Mouse (Mus musculus) monocyte, adult 2 months (primary cell): ENCODE measurements around the gene Tspan33.
"Not testable (repeated sequence)": the region's sequence is repeated elsewhere in the genome, so short reads cannot be mapped to it uniquely, and the experiment has no call there.

Experiments
- DNase-seq, 2 experiments: peaks; one replicate each; pipeline ENCODE4 v3.0.0; 2022; ENCODE audit warnings: low spot score in 2 of 2, low read depth in 1 of 2

The Tspan33 gene

DNA sequence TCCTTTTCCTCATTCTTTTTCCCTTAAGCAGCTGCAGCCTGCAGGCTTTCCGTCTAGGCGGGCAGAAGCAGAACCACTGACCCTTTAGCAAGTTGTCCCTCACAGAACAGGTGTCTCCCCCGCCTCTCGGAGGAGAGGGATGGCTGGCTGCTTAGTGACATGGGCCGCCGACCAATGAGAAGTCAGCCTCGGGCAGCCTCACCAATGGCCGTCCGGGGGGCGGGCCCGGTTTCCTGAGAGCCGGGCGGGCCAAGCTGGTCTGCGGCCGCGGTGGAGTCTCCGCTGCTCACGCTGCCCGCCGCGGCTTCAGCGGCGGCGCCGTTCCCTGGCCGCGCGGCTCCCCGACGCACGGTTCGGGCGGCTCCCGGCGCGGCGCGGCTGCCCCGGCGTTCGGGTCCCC is at the start of gene Tspan33:
Gene Tspan33 (plus strand): TSS at position 270 of the 400 bp plus-strand sequence.
- peak; percentile 44 to 74 for DNase-seq

DNA sequence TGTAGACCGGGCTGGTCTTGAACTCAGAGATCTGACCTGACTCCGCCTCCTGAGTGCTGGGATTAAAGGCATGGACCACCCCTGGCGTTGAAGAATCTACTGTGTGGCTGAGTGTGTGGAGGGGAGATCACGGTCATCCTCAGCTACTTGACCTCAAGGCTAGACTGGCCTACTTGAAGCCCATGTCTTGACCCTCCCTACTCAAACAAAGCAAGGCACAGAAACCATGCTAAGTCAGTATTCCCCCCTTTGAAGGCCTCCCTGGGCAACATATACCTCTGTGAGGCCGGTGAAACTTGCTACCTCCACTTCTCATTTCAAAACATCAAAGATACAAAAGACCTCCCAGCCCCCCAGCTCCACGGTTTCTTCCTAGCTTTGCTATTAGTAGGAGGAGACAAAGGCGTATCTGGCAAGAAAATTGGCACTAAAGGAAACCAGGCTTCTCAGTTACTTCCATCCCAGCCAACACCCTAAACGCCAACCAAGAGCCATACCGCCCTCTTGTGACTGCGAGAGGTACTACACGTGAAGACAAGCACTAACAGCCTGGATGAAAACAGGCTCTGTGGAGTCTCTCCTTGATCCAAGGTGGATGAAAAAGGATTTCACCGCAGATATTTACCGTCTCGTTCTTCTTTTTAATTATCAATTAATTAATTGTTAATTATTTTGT is 44.4 kb upstream of the Tspan33 start:
- DNase-seq, result peak; percentile 57 to 76

- DNase-seq, result no peak
Observed at GRCm38 (mm10) chr6:29650170-29650549, 43.9 kb upstream of the Tspan33 start.

GRCm38 (mm10) chr6:29653271-29653670 is 40.8 kb upstream of the Tspan33 start:
- DNase-seq, result no peak

DNA sequence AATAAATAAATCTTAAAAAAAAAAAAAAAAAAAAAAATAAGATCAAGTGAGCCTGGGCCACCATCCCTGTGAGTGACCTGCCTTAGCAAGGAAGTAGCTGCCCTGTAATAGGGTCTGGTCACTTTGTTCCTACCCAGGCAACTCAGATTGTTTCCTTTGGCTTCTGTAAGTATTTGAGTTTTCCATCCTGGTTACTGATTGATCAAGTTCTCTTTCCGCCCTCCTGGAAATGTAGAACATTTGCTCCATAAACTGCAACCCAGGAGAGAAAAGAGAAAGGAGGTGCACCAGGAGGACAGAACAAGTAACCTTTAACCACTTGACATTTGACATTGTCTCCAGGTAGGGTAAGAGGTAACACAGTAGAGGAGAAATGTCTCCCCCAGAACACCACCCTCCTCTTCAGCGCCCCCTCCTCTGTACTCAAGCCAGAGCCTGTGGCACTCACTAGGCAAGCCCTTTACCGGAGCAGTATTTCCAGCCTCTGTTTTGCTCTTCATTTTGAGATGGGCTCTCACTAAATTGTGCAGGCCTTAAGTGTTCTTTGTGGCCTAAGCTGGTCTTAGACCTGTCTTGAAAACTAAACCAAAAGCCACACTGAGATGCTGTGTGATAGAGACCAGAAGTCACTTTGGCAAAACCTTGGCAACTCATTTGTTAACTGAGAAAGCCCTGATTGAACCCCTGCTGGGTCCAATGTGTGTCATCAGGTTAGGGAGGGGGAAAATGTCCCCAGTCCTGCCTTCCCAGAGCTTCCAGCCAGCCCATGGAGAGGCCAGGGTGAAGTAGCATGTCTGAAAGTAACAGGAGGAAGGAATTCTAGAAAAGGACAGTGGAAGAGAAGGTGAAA is 35.2 kb upstream of the Tspan33 start:
- DNase-seq, result no peak

DNA sequence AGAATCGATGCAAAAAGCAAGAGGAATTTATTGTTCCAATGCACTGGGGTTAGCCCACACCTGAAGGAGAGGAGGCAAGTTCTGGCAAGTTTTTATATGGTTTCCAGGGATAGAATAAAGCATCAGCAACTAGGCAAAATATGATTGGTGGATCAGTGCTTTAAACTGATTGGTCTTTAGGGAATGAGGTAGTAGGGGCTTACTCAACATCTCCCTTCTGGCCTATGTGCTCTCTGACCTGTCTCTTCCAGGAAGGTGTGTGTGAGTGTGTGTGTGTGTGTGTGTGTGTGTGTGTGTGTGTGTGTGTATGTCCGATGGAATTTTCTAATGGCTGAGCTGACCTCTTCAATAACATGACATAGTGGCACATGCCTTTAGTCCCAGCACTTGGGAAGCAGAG is 34.1 kb upstream of the Tspan33 start:
- DNase-seq, result no peak

DNA sequence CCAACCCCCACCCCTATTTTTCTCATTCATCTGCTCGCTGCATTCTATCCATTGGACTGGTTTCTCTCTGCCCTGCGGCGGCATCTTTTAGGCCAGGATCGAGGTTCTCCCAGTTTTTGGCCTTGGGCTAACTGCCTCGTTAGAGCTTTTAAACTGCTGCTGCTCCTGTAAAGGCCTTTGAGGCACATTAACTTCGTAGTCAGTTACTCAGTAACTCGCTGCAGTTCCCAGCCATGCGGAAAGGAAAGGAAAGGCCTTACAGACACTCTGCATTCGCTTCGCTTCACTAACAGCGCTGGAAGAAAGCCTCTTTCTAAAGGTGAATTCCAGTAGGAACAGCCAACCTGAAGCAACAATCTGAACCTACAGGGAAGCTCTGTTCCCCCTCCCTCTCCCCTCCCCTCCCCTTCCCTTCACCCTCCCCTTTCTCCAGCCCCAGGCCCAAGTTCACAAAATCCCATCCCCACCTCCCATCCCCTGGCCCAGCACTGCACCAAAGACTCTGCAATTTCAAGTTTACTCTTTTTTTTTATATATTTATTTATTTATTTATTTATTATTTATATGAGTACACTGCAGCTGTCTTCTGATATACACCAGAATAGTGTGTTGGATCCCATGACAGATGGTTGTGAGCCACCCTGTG is 33.2 kb upstream of the Tspan33 start:
- DNase-seq, result no peak

DNA sequence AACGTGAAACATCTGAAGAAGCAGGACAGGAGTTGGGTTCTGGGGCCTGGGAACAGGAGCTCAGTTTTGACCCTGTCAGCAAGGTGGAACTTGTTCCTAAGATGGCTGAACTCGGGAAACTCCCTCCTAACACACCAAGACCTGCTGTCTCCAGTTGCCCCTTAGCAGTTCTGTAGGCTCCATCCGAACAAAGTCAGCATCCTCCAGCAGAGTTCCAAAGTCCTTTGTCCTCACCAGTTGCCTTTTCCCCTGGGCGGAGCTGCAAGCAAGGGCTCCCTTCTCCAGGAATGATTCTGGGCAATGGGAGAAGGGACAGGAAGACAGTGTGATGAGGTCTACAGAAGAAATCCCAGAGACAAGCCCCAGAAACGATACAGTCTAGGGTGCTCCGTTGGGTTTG is 26.8 kb upstream of the Tspan33 start:
- DNase-seq, result no peak

- no peak for DNase-seq
Observed at GRCm38 (mm10) chr6:29671741-29672140, 22.3 kb upstream of the Tspan33 start.

DNA sequence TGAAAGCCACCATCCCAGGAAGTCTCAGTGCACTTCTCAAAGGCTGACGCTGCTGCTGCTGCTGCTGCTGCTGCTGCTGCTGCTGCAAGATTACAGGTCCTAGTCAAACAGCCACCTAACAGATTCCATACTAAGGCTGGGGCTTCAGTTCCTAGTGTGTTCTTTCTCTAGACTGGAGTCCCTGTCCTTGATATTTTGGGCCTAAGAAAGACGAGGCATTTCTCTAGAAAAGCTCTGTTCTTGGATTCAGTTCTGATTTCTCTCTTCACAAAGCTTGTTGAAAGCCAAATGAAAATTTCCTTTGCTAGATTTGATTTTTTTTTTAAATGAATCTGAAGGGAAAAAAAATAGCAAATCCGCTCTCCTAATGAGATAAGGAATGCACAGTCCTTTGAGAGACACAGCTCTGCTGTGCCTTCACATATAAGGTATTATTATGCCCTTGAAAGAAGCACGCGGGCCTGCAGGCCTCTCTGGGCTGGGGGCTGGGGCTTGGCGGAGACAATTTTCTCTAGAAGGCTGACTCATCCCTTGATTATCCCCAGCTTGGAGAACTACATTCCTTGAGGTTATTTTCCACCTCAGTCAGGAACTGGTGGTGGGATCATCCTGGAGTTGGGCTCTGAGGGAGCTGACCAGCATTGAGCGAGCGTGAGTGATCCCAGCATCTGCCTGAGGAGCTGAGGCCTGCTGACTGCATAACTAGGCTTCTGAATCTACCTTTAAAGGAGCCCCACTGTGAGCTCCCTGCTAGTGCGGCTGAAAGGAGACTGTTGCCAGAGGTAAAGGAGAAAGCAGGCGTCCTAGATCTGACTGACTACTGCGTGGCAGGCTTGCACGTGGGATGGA is 21.2 kb upstream of the Tspan33 start:
- no peak for DNase-seq

DNA sequence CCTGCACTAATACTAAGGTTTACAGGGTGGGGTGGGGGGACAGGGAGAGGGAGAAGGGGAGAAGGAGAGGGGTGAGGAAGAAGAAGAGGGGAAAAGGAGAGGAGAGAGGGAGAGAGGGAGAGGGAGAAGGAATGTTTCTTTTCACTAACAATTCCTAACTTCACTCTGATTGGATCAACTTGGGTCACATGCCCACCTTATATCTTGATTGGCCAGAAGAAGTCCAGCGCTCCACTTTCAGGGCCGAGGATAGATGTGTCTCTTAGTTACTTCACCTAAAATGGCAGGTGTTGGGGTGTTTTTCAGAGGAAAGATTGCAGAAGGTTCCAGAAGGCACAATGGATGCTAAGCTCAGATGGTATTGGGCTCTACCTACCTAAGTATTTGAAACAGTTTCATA is 20.3 kb upstream of the Tspan33 start:
- DNase-seq, result no peak

- DNase-seq, result not testable (repeated sequence)
Observed at GRCm38 (mm10) chr6:29679947-29680550, 14.0 kb upstream of the Tspan33 start.

- no peak for DNase-seq
Observed at GRCm38 (mm10) chr6:29681853-29682252, 12.2 kb upstream of the Tspan33 start.

DNA sequence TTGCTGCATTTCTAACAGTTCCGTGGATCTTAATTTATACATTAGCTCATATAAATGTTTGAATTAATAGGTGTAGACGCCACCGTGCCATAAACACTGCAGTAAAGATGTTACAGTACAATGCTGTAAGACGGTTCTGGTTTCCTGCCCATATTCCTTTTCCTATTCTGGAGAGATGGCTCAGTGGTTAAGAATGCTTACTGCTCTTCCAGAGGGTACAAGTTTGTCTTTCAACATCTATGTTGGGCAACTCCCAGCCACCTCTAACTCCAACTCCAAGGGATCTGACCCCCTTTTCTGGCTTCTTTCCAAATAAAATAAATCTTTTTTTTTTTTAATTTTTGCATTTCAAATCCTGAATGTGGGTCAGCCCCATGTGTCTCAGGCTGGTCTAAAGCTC is 9.3 kb upstream of the Tspan33 start:
- DNase-seq, result no peak

GRCm38 (mm10) chr6:29685952-29686351 is 8.1 kb upstream of the Tspan33 start:
- no peak for DNase-seq

DNA sequence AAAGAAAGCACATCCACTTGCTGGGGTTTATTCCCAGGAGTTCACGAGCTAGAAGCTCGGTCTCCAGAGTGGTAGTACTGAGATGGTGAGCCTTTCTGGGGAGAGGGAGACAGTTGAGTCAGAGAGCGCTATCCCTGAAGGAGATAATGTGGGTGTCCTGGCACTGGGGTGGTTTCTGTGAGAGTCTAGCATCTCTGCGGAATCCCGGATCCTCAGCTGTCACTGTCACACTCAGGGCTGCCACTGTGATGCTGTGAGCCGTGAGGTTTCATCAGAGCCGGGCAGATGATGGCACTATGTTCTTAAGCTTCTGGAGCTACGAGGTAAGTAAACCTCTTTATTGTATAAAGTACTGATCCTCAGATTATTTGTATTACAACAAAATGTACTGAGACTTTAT is 4.6 kb upstream of the Tspan33 start:
- no peak for DNase-seq

DNA sequence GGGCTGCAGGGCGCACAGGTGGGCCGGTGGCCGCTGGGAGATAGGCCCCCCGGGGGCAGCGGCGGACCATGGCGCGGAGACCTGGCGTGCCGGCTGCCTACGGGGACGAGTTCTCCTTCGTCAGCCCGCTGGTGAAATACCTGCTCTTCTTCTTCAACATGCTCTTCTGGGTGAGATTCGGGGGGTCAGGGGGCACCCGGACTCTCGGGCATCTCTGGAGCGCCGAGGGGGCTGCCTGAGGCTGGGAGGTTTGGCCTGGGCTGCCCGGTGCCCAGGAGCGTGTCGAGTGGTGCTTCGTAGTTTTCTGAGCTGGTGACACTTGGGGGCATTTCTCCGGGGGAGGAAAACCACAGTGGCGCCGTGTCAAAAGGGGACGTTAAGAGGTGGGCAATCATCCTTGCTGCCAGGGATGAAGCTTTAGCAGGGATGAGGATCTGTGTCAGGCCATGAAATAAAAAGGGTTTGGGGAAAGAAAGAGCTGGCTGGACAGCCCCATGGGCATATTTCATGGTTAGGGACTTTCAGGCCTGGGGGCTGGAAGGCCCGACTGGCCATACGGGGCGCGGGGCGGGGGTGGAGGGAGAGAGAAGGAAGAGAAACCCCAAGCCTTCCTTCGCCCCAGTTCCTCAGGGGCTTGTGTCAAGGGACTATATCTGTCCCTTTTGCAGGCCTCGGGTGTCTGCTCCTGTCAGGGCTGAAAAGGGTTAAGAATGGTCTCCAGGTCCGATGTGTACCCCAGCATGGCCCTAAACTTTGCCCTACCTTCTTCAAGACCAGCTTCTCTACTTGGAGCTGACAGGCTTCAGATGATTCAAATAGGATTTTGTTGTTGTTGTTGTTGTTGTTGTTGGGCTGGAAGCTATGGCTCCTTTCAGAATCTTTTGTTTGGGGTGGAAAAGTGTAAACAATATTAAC is 610 bp downstream of the Tspan33 start:
- no peak for DNase-seq

DNA sequence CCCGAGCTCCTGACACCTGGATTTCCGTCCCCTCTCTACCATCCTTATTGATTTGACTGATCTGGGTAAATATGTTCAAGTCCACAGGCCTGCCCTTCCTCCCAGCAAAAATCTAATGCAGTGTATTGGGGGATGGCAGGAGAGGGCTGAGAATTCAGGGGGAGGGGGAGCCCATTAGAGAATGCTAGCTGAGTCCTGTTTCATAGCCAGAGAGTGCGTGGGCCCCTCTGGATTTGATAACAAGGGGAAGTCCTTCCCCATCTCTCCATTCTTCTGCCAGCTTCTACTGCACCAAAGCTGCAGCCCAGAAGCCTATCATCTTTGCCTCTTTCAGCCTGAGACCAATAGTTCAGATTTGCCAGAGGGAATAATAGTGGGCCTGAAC is 1.3 kb downstream of the Tspan33 start:
- no peak for DNase-seq

GRCm38 (mm10) chr6:29695975-29696374 is 2.0 kb downstream of the Tspan33 start:
- peak in 1 of 2 experiments; percentile 41 for DNase-seq

GRCm38 (mm10) chr6:29697139-29697538 is 3.1 kb downstream of the Tspan33 start:
- no peak for DNase-seq
